Mouse (Mus musculus): ENCODE results near the gene Naa20. TPM values are rescaled to one million over a fixed set of nuclear protein-coding genes. Genes with fewer than 3 reads are reported as not detected.

The Naa20 gene
- total RNA-seq (2021): 10 to 100 TPM; 75.5 to 84.4 TPM
- long read RNA-seq, experiment 1, transcript Naa20-202 (6 exons, 1,142 nt): major isoform, 88 of 120 reads
- long read RNA-seq, experiment 1, transcript Naa20-201 (6 exons, 1,172 nt): minor isoform, 12 of 120 reads
- long read RNA-seq, experiment 1, partial matches to known transcripts: 4 of 120 reads
- long read RNA-seq, experiment 1, other reads (novel, unspliced or antisense): 16 of 120 reads
- long read RNA-seq, experiment 2, transcript Naa20-202 (6 exons, 1,142 nt): major isoform, 84 of 118 reads
- long read RNA-seq, experiment 2, partial matches to known transcripts: 10 of 118 reads
- long read RNA-seq, experiment 2, other reads (novel, unspliced or antisense): 21 of 118 reads

DNA sequence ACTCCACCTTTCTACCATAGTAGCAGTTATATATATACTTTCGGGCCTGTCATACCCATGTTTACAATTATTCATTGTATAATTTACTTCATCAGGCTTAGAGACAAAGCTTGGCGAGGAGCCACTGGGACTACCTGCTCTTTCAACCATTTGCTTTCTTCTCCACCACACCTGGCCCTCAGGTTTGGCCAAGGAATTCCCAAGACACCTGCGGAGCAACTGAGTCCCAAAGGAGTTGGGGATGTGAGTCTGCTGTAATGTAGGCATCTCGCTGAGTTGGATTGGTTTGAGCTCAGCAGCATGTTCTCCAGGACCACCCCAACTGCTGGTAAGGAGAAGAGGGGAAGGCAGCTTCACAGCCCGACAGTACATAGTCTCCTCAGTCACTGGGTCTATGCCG lies at the start of gene Naa20:
TSS of gene Naa20 (plus strand) at position 239 of the 400 bp plus-strand sequence.
- DNase-seq (ENCODE audit: low spot score in 2 of 2): no peak

DNA sequence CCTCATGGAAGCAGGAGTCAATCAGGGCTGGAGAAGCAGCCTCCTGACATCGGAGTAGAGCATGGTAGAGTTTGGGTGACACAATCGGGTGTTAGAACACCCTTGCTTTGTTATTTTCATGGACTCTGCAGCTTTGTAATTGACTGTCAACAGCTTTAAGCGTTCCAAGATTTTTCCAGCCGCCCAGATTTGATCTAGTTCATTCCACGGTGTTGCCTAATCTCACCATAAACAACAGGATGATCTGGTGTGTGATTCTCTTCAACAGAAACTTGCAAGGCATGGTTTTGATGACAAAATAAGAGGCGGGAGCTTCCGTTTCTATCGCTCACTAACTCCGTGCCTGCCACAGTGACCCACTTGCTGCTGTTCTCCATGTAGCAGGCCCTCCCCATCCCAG lies 46.1 kb upstream of the Naa20 start:
- DNase-seq (ENCODE audit: low spot score in 2 of 2): no peak

DNA sequence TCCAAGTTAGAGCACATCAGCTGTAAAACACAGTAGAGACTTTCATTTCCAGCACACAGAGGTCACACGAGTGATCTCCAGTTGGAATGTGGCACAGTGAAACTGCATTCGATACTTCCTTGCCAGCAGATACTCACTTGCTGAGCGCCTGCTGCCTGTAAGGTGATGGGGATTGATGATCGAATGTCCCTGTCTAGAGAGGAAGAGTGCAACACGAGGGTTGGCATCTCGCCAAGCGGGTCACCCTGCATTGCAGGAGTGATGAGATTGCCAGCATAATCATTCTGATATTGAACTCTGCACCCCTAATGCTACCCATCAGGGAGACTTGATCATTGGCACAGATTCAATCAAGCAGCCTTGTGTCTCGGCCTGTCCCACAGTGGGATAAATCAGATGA lies 44.0 kb upstream of the Naa20 start:
- DNase-seq (ENCODE audit: low spot score in 2 of 2): no peak

DNA sequence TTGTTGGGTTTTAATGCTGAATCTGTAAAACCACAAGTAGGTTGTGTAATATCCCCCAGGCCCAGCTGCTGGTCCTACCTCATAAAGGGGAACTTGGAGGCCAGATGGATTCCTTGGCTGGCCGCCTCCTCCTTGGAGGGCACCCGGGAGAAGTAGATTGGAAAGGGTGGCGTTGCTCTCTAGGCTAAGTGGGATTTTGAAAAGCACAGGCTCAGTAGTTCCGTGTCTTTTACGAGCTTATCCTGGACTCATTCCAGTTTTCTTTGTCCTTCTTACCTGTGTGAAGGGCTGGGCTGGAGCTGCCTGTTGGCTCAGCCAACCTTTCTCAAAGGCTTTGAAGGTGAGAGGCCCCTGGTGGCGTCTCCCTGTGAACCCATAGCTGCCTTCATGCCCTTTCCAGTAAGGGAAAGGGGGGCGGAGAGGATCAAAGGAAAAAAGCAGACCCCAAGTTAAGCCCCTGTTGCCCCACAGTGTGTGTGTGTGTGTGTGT lies 42.4 kb upstream of the Naa20 start:
- peak in 1 of 2 experiments; percentile 29 for DNase-seq (ENCODE audit: low spot score in 2 of 2)

GRCm38 (mm10) chr2:145859932-145860801 lies 41.7 kb upstream of the Naa20 start:
- DNase-seq (ENCODE audit: low spot score in 2 of 2): peak; percentile 86 to 91

GRCm38 (mm10) chr2:145861193-145862123 lies 40.4 kb upstream of the Naa20 start:
- DNase-seq (ENCODE audit: low spot score in 2 of 2): no peak

DNA sequence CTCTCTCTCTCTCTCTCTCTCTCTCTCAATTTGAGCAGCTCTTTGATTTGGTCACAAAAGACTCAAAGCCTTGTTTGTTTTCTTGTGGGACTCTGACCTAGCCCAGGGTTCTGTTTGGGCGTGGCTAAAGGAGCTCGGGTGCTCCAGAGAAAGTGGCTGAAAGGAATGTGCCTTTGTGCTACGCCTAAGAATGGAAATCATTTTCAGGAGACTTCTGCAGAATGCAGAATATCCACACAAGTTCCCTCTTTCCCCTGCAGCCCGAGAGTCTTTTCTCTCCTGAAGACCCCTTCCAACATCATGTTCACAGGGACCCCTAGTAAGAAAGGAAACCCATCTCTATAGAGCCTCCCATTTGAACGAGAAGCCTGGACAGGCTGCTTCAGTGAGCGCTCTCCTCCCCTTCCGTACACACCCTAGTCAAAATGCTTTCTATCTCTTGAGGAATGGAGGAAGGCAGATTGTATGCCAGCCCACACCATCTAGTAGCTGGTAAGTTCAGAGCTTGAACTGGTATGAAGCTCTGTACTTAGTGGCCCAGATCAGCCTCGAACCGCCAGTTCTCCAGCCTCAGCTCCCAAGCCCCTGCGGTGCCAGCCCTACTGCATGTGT lies 39.6 kb upstream of the Naa20 start:
- no peak for DNase-seq (ENCODE audit: low spot score in 2 of 2)

GRCm38 (mm10) chr2:145865344-145865743 lies 36.6 kb upstream of the Naa20 start:
- DNase-seq (ENCODE audit: low spot score in 2 of 2): no peak

- DNase-seq (ENCODE audit: low spot score in 2 of 2): no peak
Observed at GRCm38 (mm10) chr2:145866238-145866637, 35.7 kb upstream of the Naa20 start.

DNA sequence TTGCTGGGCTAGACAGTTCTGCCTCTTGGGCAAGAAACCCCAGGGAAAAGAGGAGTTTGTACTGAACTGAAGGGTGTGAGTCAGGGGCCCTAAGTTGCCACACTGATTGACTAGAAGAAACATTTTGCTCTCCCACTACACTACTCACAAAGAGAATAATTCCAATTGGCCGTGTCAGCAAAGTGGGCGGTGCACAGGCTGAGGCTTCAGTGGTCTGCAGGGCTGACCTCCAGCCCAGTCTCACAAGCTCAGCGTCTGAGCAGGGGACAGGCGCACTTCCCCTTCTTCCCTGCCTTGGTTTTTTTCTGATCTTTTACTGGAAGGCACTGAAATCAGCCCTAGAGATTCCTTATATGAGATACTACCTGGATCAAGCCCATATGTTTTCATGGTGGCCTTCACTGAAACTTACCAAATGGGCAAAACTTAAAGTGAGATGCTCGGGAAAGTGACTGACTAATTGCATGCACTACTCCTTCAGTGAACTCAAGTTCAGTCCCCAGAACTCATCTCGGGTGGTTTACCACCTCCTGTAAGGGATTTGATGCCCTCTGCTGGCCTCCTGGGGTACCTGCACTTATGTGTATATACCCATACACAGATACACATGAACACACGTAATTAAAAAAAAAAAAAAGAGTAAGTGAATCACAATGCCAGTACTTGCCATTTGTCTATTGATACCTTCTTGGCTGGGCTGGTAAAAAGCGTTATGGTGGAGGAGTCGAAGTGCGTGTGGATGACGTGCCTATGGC lies 35.0 kb upstream of the Naa20 start:
- no peak for DNase-seq (ENCODE audit: low spot score in 2 of 2)

GRCm38 (mm10) chr2:145871308-145871707 lies 30.6 kb upstream of the Naa20 start:
- no peak for DNase-seq (ENCODE audit: low spot score in 2 of 2)

GRCm38 (mm10) chr2:145872099-145872498 lies 29.8 kb upstream of the Naa20 start:
- no peak for DNase-seq (ENCODE audit: low spot score in 2 of 2)

DNA sequence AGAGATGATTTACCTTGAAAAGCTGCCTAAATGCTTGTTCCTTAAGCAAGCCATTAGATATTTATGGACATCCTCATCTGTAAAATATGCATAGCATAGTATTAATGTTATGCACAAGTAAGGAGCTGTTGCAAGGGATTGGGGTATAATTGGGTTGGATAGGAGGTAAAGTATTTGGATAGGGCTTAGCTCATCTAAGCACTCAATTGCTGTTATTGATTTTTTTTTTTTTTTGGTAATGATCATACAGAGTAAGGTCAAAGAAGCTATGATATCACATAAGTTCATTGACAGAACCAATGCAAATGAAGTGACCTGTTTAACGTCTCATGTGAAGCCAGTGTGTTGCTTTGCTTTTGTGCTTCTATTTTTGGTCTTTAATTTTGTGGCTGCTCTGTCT lies 27.9 kb upstream of the Naa20 start:
- no peak for DNase-seq (ENCODE audit: low spot score in 2 of 2)

DNA sequence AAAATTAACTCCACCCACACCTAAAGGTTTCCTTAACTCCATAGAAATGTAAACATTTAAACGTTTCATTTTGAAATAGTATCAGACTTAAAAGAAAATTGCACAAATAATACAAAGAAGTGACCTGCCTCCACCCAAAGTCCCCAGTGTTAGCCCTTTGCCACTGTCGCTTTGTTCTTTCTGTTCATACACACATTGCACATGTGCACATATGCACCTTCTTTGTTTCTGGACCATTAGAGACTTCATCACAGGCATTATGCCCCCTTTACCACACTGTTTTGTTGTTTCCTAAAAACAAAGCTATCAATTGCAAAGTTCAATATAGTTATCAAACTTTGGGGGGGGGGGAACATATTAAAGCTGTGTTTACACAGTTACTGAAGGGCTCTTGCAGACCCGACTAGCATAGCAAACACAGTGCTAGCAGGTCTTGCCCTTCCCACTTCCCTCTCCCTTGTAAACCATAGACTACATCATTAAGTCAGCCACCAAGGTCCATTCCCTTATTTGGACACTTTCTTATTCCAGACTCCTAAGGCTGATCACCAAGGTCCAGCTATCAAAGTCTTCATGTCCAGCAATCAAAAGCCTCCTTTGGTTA lies 26.9 kb upstream of the Naa20 start:
- DNase-seq (ENCODE audit: low spot score in 2 of 2): no peak

GRCm38 (mm10) chr2:145877191-145877590 lies 24.7 kb upstream of the Naa20 start:
- DNase-seq (ENCODE audit: low spot score in 2 of 2): no peak

- DNase-seq (ENCODE audit: low spot score in 2 of 2): no peak
Observed at GRCm38 (mm10) chr2:145880887-145881747, 20.8 kb upstream of the Naa20 start.

DNA sequence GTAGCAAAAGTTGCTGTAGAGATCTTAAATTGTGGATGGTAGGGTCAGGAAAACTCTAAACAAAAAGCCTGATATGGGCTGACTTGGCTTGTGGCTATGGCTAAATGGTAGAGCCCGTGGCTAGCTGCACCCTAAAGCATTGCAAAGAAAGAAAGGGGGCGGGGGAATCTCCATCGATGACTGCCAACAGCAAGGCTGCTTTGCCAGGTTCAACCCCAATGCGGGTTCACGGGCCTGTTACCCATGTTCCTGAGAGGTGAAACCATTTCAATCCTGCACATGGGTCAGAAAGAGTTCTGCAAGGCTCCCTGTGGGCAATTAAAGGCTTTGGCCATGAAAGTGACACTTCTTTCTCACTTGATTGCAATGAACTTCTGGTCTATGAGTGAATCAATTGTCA lies 20.0 kb upstream of the Naa20 start:
- no peak for DNase-seq (ENCODE audit: low spot score in 2 of 2)

- no peak for DNase-seq (ENCODE audit: low spot score in 2 of 2)
Observed at GRCm38 (mm10) chr2:145882398-145882797, 19.5 kb upstream of the Naa20 start.

Data from left cerebral cortex, adult 18-20 months (tissue).